Mouse (Mus musculus): ENCODE data around the gene Olig3. TPM values are rescaled to one million over a fixed set of nuclear protein-coding genes. Genes with fewer than 3 reads are reported as not detected.

Olig3 gene
- polyA plus RNA-seq, 1 experiment from 2014 or later = 23.8 TPM

- Histone ChIP-seq H3K9me3 (ENCODE audit: control insufficient read depth, low read length) (no peaks in the 10 kb centered on the region), H3K4me1 (replicated peaks; ENCODE audit: control insufficient read depth, insufficient read depth, low read length) (peaks cover 7% of the 10 kb centered on the region; the same call in 1 of the 2 replicates), H3K9ac (ENCODE audit: low read length) (0 out of 2 replicates have a peak overlapping the region, but pooled peaks have one; percentile 18), H3K4me2 (ENCODE audit: low read depth, low read length, severe bottlenecking) (peak overlapping the region; percentile 30; the same call in 1 of the 2 replicates), H3K27me3 (ENCODE audit: control insufficient read depth, insufficient read depth, low read length) (peaks cover 7% of the 10 kb centered on the region; the same call in 1 of the 2 replicates), H3K36me3 (ENCODE audit: control insufficient read depth, insufficient read depth, low read length) (no peaks in the 10 kb centered on the region), H3K4me3 (ENCODE audit: low read depth, low read length) (no peak overlapping the region), H3K27ac (ENCODE audit: low read depth, low read length) (peak overlapping the region; percentile 27; the same call in 1 of the 2 replicates)
- ATAC-seq (replicated peaks; ENCODE audit: low FRiP score) = peak; percentile 83
- no peak for DNase-seq (ENCODE audit: low spot score)
- WGBS = 5% methylated on average over 18 of the region's 18 CpGs
These were observed 17.4 kb upstream of the Olig3 start for GRCm38 (mm10) chr10:19338695-19339630.

GRCm38 (mm10) chr10:19344039-19344438 lies 12.3 kb upstream of the Olig3 start:
- H3K4me1 ChIP-seq (replicated peaks; ENCODE audit: control insufficient read depth, insufficient read depth, low read length) = peaks cover 2% of the 10 kb centered on the region; the same call in 1 of the 2 replicates
- peaks cover 14% of the 10 kb centered on the region for H3K27me3 ChIP-seq (ENCODE audit: control insufficient read depth, insufficient read depth, low read length)
- H3K9ac ChIP-seq (ENCODE audit: low read length) = no peak overlapping the region
- H3K27ac ChIP-seq (ENCODE audit: low read depth, low read length) = no peak overlapping the region
- no peak overlapping the region for H3K4me2 ChIP-seq (ENCODE audit: low read depth, low read length, severe bottlenecking)
- H3K4me3 ChIP-seq (ENCODE audit: low read depth, low read length) = no peak overlapping the region
- no peak for DNase-seq (ENCODE audit: low spot score)
- H3K9me3 ChIP-seq (ENCODE audit: control insufficient read depth, low read length) = no peaks in the 10 kb centered on the region
- no peaks in the 10 kb centered on the region for H3K36me3 ChIP-seq (ENCODE audit: control insufficient read depth, insufficient read depth, low read length)
- ATAC-seq (replicated peaks; ENCODE audit: low FRiP score) = no peak
- WGBS = 87% methylated on average over 6 of the region's 6 CpGs

- Histone ChIP-seq H3K4me2 (ENCODE audit: low read depth, low read length, severe bottlenecking) (no peak overlapping the region), H3K4me1 (replicated peaks; ENCODE audit: control insufficient read depth, insufficient read depth, low read length) (peaks cover 10% of the 10 kb centered on the region), H3K9ac (ENCODE audit: low read length) (no peak overlapping the region), H3K27ac (ENCODE audit: low read depth, low read length) (no peak overlapping the region), H3K36me3 (ENCODE audit: control insufficient read depth, insufficient read depth, low read length) (no peaks in the 10 kb centered on the region), H3K27me3 (ENCODE audit: control insufficient read depth, insufficient read depth, low read length) (peaks cover 39% of the 10 kb centered on the region), H3K4me3 (ENCODE audit: low read depth, low read length) (no peak overlapping the region), H3K9me3 (ENCODE audit: control insufficient read depth, low read length) (no peaks in the 10 kb centered on the region)
- ATAC-seq (replicated peaks; ENCODE audit: low FRiP score) = no peak
- WGBS = 35% methylated on average over 3 of the region's 3 CpGs
- no peak for DNase-seq (ENCODE audit: low spot score)
These were observed 7.0 kb upstream of the Olig3 start for GRCm38 (mm10) chr10:19349326-19349725.

DNA sequence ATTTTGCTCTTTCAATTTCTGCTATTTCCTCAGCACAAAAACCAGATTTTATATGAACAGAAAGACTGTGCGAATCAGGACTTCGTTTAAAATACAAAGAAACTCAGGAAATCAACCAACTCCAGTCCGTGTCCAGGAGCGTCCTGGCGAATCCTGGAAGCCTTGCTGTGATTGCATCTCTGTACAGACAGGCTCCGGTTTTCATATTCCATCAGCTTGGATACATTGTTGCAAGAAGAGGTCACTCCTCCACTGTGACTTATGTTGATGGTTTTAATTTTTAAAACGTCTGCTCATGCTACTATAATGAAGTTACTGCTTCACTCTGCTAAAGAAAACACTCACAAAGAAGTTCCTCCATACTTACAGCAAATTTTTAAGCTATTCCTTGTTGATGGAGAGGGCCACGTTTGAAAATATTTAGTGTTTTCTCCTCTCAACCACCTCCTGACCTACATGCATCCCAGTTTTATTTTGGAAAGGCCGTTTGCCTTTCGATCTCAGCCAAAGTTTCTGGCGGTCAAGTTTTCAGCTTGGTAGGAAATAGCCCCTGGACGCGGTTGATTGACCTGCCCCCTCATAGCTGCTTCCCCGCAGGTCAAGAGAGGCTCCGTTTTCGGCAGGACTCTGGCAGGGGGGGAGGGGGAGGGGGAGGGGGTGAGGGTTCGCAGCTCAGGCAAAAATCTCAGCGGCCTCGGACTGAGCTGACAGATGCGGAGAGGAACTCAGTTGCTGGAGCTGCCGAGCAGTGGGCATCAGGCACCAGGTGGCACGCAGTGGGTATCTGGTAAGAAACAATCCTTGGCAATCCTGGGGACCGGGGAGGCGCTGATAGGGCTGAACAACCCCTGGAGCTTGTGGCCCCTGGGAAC lies 4.1 kb upstream of the Olig3 start:
- under 1% methylated on average over 24 of the region's 24 CpGs for WGBS
- H3K27ac ChIP-seq (ENCODE audit: low read depth, low read length) = no peak overlapping the region
- DNase-seq (ENCODE audit: low spot score) (peak; percentile 68), ATAC-seq (replicated peaks; ENCODE audit: low FRiP score) (peak; percentile 10; the same call in 1 of the 2 replicates)
- H3K27me3 ChIP-seq (ENCODE audit: control insufficient read depth, insufficient read depth, low read length) = peaks cover 65% of the 10 kb centered on the region
- peak overlapping the region; percentile 21; the same call in 1 of the 2 replicates for H3K4me2 ChIP-seq (ENCODE audit: low read depth, low read length, severe bottlenecking)
- no peaks in the 10 kb centered on the region for H3K9me3 ChIP-seq (ENCODE audit: control insufficient read depth, low read length)
- H3K4me1 ChIP-seq (replicated peaks; ENCODE audit: control insufficient read depth, insufficient read depth, low read length) = peaks cover 15% of the 10 kb centered on the region
- H3K9ac ChIP-seq (ENCODE audit: low read length) = peak overlapping the region; percentile 32; the same call in 1 of the 2 replicates
- peak overlapping the region; percentile 21 for H3K4me3 ChIP-seq (ENCODE audit: low read depth, low read length)
- no peaks in the 10 kb centered on the region for H3K36me3 ChIP-seq (ENCODE audit: control insufficient read depth, insufficient read depth, low read length)

DNA sequence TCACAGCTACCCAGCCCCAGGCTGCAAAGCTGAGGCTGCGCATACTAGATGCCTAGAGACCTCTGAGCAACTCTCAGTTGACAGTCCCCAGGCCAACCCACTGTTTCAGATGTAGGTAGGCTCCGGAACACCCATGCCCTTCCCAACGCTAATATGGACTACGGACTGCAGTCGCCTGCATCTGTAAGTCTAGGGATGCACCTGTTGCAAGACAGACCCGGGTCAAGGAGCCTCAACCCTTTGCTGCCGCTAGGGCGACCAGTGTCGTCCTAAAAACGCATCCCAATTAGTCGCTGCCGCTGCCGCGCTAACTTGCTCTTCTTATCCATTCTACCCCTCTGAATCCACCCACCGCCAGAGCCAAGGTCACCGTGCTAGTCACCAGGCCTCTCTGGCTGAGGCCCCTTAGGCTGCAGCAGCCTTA lies 3.4 kb upstream of the Olig3 start:
- peak overlapping the region; percentile 32; the same call in 1 of the 2 replicates for H3K9ac ChIP-seq (ENCODE audit: low read length)
- H3K27me3 ChIP-seq (ENCODE audit: control insufficient read depth, insufficient read depth, low read length) = peaks cover 69% of the 10 kb centered on the region
- peaks cover 15% of the 10 kb centered on the region for H3K4me1 ChIP-seq (replicated peaks; ENCODE audit: control insufficient read depth, insufficient read depth, low read length)
- H3K4me2 ChIP-seq (ENCODE audit: low read depth, low read length, severe bottlenecking) = peak overlapping the region; percentile 21; the same call in 1 of the 2 replicates
- H3K9me3 ChIP-seq (ENCODE audit: control insufficient read depth, low read length) = no peaks in the 10 kb centered on the region
- no peaks in the 10 kb centered on the region for H3K36me3 ChIP-seq (ENCODE audit: control insufficient read depth, insufficient read depth, low read length)
- no peak overlapping the region for H3K27ac ChIP-seq (ENCODE audit: low read depth, low read length)
- ATAC-seq (replicated peaks; ENCODE audit: low FRiP score) (peak; percentile 32; the same call in 1 of the 2 replicates), DNase-seq (ENCODE audit: low spot score) (peak; percentile 69)
- 1% methylated on average over 16 of the region's 16 CpGs for WGBS
- H3K4me3 ChIP-seq (ENCODE audit: low read depth, low read length) = peak overlapping the region; percentile 21

GRCm38 (mm10) chr10:19353631-19354030 lies 2.7 kb upstream of the Olig3 start:
- Histone ChIP-seq H3K4me1 (replicated peaks; ENCODE audit: control insufficient read depth, insufficient read depth, low read length) (peaks cover 15% of the 10 kb centered on the region), H3K36me3 (ENCODE audit: control insufficient read depth, insufficient read depth, low read length) (no peaks in the 10 kb centered on the region), H3K27ac (ENCODE audit: low read depth, low read length) (no peak overlapping the region), H3K4me2 (ENCODE audit: low read depth, low read length, severe bottlenecking) (no peak overlapping the region), H3K27me3 (ENCODE audit: control insufficient read depth, insufficient read depth, low read length) (peaks cover 71% of the 10 kb centered on the region), H3K9me3 (ENCODE audit: control insufficient read depth, low read length) (no peaks in the 10 kb centered on the region), H3K9ac (ENCODE audit: low read length) (no peak overlapping the region), H3K4me3 (ENCODE audit: low read depth, low read length) (peak overlapping the region; percentile 2; the same call in 1 of the 2 replicates)
- WGBS = 2% methylated on average over 5 of the region's 5 CpGs
- ATAC-seq (replicated peaks; ENCODE audit: low FRiP score) (no peak), DNase-seq (ENCODE audit: low spot score) (no peak)

- no peaks in the 10 kb centered on the region for H3K9me3 ChIP-seq (ENCODE audit: control insufficient read depth, low read length)
- H3K27ac ChIP-seq (ENCODE audit: low read depth, low read length) = no peak overlapping the region
- peaks cover 15% of the 10 kb centered on the region for H3K4me1 ChIP-seq (replicated peaks; ENCODE audit: control insufficient read depth, insufficient read depth, low read length)
- DNase-seq (ENCODE audit: low spot score) = no peak
- ATAC-seq (replicated peaks; ENCODE audit: low FRiP score) = no peak
- H3K36me3 ChIP-seq (ENCODE audit: control insufficient read depth, insufficient read depth, low read length) = no peaks in the 10 kb centered on the region
- peaks cover 76% of the 10 kb centered on the region for H3K27me3 ChIP-seq (ENCODE audit: control insufficient read depth, insufficient read depth, low read length)
- H3K4me2 ChIP-seq (ENCODE audit: low read depth, low read length, severe bottlenecking) = 0 out of 2 replicates have a peak overlapping the region, but pooled peaks have one; percentile 2
- H3K4me3 ChIP-seq (ENCODE audit: low read depth, low read length) = 0 out of 2 replicates have a peak overlapping the region, but pooled peaks have one; percentile 5
- WGBS = 5% methylated on average over 6 of the region's 6 CpGs
- no peak overlapping the region for H3K9ac ChIP-seq (ENCODE audit: low read length)
These were observed 2.2 kb upstream of the Olig3 start for GRCm38 (mm10) chr10:19354146-19354545.

GRCm38 (mm10) chr10:19355076-19355475 lies 1.3 kb upstream of the Olig3 start:
- Histone ChIP-seq H3K4me3 (ENCODE audit: low read depth, low read length) (0 out of 2 replicates have a peak overlapping the region, but pooled peaks have one; percentile 5), H3K27ac (ENCODE audit: low read depth, low read length) (no peak overlapping the region), H3K9ac (ENCODE audit: low read length) (no peak overlapping the region), H3K36me3 (ENCODE audit: control insufficient read depth, insufficient read depth, low read length) (no peaks in the 10 kb centered on the region), H3K4me2 (ENCODE audit: low read depth, low read length, severe bottlenecking) (no peak overlapping the region), H3K9me3 (ENCODE audit: control insufficient read depth, low read length) (no peaks in the 10 kb centered on the region), H3K4me1 (replicated peaks; ENCODE audit: control insufficient read depth, insufficient read depth, low read length) (peaks cover 15% of the 10 kb centered on the region), H3K27me3 (ENCODE audit: control insufficient read depth, insufficient read depth, low read length) (peaks cover 80% of the 10 kb centered on the region)
- ATAC-seq (replicated peaks; ENCODE audit: low FRiP score) (no peak), DNase-seq (ENCODE audit: low spot score) (no peak)
- 2% methylated on average over 8 of the region's 8 CpGs for WGBS
